Mouse (Mus musculus) liver, adult (tissue): ENCODE measurements at regions not wholly inside any gene's neighbourhood (a gene's known extent, or its start where the extent isn't known, plus 50 kb on each side); places are given as distances from the start of the nearest gene placed in this dataset.
A peak's percentile ranks its signal among the peaks of the same experiment; 100 is the strongest.

Experiments used
- GATA4 ChIP-seq: IDR thresholded peaks from 2 replicates; pipeline ENCODE4 v1.6.1; 2014; ENCODE audit warnings: mild to moderate bottlenecking, low read length; ENCODE audit not compliant: insufficient replicate concordance

DNA sequence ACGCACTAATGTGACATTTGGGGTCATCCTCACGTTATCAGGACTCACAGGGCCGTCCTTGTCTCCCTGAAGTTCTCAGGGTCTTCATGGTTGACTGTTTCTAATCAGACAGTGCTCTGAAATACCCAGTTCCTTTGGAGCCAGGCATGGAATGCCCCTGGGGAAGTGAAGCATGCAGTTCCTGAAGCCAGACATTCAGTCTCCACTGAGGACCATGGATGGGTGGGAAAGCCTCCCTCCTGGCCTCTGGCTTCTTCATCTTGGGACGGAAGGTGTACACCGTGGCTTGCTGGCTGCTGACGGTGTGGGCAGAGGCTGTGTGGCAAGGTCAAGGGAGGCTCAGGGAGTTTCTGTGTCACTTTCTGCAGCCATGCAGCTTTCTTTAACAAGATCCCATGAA, 184.2 kb upstream of the Gm5148 start:
- TF ChIP-seq GATA4, result no peak

DNA sequence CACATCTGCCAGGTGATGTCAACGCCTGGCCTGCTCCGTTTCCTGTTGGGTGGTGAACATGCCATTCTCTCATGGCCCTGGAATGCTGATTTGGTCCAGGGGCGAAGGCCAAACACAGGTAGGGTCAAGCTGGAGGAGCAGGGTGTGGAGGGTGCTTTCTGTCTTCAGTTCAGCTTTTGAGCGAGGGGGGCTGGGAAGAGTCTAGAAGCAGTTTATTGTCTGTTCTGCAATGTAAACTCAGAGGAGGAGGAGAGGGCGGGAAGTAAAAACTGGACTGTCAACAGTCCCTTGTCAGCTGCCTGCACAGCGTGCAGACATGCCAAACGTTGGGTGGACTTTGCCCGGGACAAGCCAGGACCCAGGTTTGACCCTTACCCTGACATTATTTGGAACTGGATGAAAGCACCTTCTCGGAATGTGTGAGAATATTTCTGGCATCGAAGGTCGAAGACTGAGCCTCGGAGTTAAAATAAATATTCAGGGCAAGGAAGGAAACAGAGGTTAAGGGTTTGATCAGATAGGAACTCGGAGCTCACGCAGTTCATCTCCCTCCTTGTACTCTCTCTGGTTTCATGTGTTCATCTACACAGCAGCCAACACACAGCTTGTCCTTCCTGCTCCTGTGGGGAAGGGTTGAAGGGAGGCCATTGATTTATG, 183.3 kb upstream of the Gm5148 start:
- TF ChIP-seq GATA4, result peak; percentile 95

DNA sequence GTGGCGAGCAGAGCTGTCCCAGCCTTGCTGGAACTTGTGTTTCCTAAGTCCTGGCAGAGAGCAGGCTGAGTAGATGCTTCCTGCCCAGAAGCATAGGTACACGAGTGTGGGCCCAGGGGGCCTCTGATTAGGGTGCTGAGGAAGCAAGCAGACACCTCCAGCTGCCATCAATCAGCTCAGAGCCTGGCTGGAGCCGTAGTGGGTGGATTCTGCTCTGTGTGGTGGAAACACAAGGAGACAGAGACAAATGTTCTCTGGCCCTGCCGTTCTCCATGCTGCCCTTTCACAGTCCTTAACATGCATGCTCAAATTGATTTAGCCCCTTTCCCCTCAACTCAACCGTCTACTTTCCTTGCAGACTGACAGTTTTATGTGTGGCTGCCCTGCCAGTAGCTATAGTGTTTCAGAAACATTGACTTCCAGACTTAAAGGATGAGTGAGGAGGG, 182.5 kb upstream of the Gm5148 start:
- no peak for TF ChIP-seq GATA4

DNA sequence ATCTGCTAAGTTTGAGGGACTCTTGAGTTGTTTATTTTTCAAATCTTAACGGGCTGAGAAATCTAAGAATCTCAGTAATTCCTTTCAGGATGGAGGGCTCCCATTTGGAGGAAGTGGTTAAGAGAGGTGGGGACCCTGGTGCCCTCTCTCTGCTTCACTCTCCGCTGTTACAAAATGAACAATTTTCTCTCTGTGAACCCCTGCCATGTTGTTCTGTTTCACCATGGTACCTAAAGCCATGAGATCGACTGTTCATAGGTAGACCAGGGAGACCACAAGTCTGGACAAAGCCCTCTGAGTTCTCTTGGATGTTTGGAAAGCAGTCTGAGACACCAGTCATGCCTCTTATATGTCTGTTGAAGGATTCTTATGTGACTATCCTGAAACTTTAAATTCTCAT, 179.9 kb upstream of the Gm5148 start:
- no peak for TF ChIP-seq GATA4

DNA sequence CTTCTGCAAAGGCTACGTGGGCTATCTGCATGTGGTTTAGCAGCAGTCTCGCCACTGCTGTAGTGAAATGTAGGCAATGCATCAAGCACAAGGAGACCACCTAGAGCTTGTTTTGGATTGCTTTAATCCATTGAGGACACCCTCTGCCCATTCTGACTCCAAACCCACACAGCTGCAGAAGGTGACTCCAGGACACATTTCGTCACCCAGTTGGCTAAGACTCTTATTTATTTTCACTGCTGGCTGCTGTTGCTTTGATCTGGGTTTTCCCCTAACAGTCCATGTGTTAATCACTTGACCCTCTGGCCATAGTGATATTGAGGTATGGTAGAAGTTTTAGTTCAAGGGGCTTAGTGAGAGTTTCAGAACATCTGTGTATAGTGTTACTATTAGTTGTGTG, 179.2 kb upstream of the Gm5148 start:
- TF ChIP-seq GATA4, result no peak

DNA sequence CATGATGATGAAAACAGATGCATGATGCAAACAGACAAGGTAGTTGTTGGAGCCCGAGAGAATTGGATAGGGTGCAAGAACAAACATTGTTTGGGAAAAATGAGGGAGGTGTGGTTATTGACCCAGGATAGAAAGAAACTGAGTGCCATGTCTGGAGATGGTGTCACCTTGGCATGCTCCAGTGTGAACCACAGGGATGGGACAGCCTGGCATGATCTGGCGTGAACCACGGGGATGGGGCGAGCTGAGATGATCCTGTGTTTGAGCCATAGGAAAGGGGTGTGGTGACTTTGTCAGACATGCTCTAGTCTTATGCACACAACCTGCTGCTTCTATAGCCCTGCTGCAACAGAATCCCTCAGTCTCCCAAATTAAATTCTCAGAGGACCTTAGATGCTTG, 178.7 kb upstream of the Gm5148 start:
- no peak for TF ChIP-seq GATA4

DNA sequence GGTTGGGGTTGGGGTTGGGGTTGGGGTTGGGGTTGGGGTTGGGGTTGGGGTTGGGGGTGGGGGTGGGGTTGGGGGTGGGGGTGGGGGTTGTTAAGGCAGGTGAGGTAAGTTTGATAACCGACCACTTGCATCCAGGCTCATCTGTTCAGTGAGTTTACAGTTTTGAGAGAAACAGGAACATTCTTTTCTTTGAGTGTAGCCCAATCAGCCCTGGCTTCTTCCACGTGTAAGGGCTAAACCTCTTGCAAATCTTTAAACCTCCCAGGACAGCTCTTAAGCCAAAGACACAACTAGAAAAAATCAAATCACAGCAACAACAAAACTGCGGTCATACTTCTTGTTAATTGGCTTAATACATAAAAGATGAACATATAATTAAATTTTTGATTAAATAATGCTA, 173.1 kb upstream of the Gm5148 start:
- TF ChIP-seq GATA4, result no peak

DNA sequence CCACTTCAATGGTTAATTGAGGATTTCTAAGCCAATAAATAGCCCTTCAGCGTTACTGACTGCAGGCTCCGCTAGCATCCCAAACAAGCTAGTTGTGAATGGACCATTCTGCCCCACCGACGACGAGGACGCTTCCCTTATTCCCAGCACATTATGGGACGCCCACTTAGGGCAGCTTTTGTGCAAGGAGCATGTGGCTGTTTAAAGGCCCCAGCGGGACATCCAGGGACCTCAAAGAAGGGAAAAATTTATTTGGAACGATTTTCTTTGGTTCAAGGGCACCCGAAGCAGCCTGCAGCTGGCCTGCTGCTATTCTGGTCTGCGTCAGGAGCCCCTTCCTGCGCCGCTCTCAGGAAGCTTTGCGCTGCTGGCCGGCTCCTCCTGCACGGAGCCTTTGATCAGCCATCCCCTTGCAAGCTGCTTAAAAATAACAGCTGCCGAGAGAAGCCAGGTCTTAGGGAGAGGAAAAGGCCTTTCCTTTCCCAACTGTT, 172.6 kb upstream of the Gm5148 start:
- TF ChIP-seq GATA4, result no peak

DNA sequence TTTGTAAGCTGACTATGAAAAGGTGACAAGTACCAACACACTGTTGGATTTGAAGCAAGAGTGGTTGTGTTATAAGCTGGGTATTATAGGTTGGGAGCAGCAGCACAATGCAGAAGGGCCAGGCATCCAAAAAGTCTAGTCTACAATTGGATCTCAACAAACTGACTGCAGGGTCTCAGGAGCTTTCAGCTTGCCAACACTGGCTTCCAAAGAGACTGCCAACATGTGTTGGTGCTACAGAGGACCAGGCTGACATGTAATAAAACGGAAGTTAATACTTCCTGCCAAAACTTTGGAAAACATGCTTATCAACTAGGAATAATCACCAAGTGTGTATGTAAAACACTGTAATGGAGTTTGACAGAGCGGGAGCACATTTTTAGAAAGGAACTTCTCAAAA, 170.3 kb upstream of the Gm5148 start:
- TF ChIP-seq GATA4, result no peak

DNA sequence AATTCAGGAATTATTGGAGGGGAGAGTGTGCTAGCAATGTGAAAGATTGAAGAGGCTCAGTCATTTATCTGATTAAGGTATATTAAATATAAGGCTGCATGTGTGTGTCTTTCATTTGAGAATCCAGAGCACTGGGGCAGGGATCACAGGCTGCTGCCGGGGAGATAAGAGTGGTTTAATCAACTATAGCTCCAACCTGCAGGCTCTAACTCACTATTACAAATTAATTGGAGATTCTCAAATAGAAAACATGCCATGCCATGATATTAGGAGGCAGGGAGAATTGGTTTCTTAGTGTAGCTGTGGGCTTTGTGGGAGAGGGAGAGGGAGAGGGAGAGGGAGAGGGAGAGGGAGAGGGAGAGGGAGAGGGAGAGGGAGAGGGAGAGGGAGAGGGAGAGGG, 165.9 kb upstream of the Gm5148 start:
- TF ChIP-seq GATA4, result no peak

DNA sequence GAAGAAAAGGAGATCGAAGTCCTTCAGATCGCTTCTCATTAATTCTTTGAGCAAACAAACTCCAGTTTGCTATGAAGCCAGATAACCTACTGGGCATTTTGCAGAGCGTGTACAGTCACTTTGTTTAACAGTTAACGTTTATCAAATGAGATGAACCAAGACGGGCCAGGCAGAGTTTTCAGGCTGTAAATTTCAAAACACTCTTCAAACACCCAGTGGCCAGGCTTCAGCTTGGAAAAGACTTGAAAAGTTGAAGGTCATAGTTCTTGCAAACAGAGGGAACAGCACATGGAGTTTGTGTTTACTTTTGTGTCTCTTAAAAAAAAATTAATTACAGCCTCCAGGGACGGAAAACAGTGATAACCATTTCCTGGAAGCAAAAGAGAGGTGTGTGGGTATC, 164.2 kb upstream of the Gm5148 start:
- peak; percentile 79 for TF ChIP-seq GATA4

DNA sequence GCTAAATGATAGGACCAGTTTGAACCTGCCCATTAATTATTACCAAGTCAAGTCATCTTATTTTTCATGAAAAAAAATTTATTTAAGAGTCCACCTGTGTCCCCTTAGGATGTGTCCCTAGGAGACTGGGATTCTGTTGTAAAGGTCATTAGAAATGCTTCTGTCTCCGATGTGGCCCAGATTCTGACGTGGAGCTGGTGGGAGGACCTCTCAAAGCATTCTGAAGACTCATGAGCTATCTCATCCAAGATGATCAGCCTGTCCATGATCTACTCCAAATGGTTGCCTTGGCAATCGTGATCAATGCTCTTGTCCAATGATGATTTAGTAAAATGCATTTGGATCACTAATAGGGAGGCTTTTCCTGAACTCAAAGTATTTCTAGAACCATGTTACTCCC, 163.4 kb upstream of the Gm5148 start:
- no peak for TF ChIP-seq GATA4

DNA sequence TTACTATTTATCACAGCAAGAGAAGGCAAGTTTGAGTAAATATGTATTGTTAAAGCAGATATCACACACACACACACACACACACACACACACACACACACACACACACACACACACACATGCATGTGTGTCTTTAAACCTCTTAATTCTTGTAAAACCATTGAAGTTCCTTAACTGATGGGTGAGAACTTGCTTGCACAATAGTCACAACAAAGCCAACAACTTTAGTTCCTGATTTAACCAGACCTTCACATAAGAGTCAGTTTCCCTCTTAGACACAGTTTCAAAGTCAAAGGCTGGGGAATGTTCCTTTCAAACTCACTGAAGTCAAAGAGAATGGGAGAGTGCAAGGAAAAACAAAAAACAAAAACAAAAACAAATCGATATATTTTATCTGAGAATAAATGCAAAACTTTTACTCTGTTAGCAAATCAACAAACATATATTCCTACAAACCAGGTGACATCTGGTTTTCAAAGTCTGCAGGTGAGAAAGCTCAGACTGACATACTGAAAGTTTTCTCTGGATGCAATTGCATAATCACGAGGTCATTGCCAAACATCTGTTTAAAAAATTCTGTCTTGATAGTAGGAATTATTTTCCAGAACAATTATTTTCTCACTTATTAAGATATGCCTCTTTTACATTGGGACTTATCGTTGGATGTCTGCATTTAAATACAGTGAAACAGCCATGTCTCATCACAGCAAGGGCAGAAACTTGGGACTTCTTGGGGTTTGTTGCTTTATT, 162.6 kb upstream of the Gm5148 start:
- TF ChIP-seq GATA4, result no peak

DNA sequence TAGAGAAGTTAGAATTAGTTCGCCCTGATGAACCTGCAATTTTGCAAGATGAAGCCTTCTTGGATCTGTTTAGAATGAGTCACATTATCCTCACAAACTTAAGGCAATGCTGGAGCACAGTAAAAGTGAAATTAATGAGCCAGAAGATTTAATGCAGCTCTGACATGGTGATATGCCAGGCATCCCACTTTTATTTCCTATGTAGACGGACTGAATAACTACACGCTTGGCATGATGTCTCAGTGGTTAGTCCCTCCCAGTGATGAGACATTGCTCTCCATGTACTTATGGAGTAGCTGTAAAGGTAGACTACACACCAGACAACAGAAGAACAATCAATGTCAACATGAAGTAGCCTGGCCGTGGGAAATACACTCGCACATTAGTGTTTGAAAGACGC, 161.5 kb upstream of the Gm5148 start:
- TF ChIP-seq GATA4, result no peak

DNA sequence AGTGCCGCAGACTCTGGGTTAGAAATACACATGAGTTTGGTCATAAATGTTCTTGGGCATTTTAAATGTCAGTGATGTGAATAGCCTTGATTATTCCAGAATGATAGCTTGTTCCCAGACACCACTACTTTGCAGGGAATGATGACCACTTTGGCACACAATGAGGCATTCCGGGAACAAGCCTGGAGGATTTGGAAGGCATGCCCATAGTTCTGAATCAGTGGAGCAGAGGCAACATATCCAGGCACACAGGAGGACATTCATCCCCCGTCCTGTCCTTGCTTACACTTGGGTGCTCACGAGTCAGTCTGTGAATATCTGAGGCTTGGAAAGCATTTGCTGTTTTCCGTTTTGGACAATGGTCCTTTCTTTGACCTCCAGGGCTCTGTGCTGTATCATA, 158.1 kb upstream of the Gm5148 start:
- no peak for TF ChIP-seq GATA4

DNA sequence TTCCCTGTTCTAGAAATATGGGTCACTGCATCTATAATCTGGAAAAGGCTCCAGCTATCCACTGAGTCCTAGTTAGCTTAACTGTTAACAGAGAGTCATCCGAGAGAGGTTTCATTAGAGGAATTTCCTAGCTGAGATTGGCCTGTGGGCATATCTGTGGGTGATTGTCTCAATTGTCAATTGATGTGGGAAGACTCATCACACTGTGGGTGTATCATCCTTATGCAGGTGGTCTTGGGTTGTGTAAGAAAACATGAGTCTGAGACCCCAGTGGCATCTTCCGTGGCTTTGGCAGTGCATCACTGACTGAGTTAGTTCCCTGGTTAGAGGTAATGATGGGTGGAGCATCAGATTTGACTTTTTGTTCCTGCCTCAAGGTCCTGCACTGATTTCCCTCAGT, 156.7 kb upstream of the Gm5148 start:
- no peak for TF ChIP-seq GATA4

DNA sequence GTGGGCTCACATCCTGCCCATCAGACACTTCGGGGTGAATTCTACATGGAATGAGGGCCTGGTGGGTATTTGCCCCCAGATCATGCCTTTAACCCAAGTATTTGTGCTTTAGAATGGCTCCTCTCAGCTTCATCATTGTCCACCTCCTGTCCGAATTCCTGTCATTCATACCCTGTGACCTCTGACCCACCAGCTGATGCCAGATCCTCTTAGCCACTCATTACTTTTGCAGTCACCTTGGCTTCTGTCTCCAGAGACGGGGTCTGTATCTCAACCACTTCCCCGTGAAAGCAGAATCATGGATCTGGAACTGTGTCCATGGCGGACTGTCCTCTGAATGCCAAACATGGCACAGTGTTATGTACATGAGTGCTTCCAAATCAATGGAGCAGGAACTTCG, 154.8 kb upstream of the Gm5148 start:
- TF ChIP-seq GATA4, result no peak
